Mouse (Mus musculus): ENCODE results near the gene Flrt3. TPM values are rescaled to one million over a fixed set of nuclear protein-coding genes. Genes with fewer than 3 reads are reported as not detected.

Gene Flrt3
- not detected in 2 replicates for polyA plus RNA-seq (2012; ENCODE audit: low replicate concordance)

GRCm38 (mm10) chr2:140670963-140671702, at the start of gene Flrt3:
TSS of gene Flrt3 (minus strand) at chr2:140671469.

